Mouse (Mus musculus) liver, embryonic 14.5 days (tissue): ENCODE measurements at regions not wholly inside any gene's neighbourhood (a gene's known extent, or its start where the extent isn't known, plus 50 kb on each side); places are given as distances from the start of the nearest gene placed in this dataset.

Source experiments
- ATAC-seq: fragments of 200-750 bp; cut with Nextera tagmentation; 2 replicates; pipeline ENCODE4 v1.8.0; 2017; ENCODE audit warnings: moderate number of reproducible peaks, mild to moderate bottlenecking, moderate library complexity; ENCODE audit not compliant: insufficient read depth
- DNase-seq, 3 experiments: peaks; one replicate each; pipeline ENCODE4 v3.0.0-alpha.2; 2012 to 2013; ENCODE audit warnings: low read depth in 3 of 3, low spot score in 3 of 3
- H3K27ac ChIP-seq: fragments of 300-500 bp; sonication (generic); 2 replicates; pipeline ENCODE4 v1.5.1; 2014; ENCODE audit warnings: moderate library complexity, mild to moderate bottlenecking, control low read depth, inconsistent platforms
- H3K27me3 ChIP-seq: fragments of 300-500 bp; sonication (generic); 2 replicates; pipeline ENCODE4 v1.6.1; 2014; ENCODE audit warnings: mild to moderate bottlenecking, low read length, moderate library complexity; ENCODE audit not compliant: control insufficient read depth, insufficient read depth
- H3K36me3 ChIP-seq: fragments of 300-500 bp; sonication (generic); replicated peaks from 2 replicates; pipeline ENCODE4 v1.6.1; 2014; ENCODE audit warnings: low read depth; ENCODE audit not compliant: control insufficient read depth, insufficient read depth
- H3K4me1 ChIP-seq, 2 experiments: fragments of 200-500 bp in 1 of 2; fragments of 300-500 bp in 1 of 2; sonication (generic) in 1 of 2; replicated peaks; 2 replicates each; pipeline ENCODE4 v1.6.1; 2012 to 2014; ENCODE audit warnings: antibody characterized with exemption in 1 of 2, inconsistent platforms in 1 of 2, low read length in 1 of 2; ENCODE audit not compliant: control insufficient read depth in 2 of 2, insufficient read depth in 2 of 2
- H3K4me2 ChIP-seq: fragments of 300-500 bp; sonication (generic); 2 replicates; pipeline ENCODE4 v1.6.1; 2014; ENCODE audit warnings: low read depth, mild to moderate bottlenecking, control low read depth, moderate library complexity
- H3K4me3 ChIP-seq, 2 experiments: fragments of 200-500 bp in 1 of 2; fragments of 300-500 bp in 1 of 2; sonication (generic) in 1 of 2; 2 replicates each; pipeline ENCODE4 v1.5.1; 2012 to 2014; ENCODE audit warnings: low read depth in 2 of 2, low read length in 2 of 2, mild to moderate bottlenecking in 2 of 2, control low read depth in 1 of 2, inconsistent platforms in 1 of 2, moderate library complexity in 1 of 2; ENCODE audit not compliant: insufficient read depth in 1 of 2
- H3K9ac ChIP-seq: fragments of 300-500 bp; sonication (generic); replicated peaks from 2 replicates; pipeline ENCODE4 v1.6.1; 2014; ENCODE audit warnings: mild to moderate bottlenecking, control low read depth, moderate library complexity
- H3K9me3 ChIP-seq: fragments of 300-500 bp; sonication (generic); 2 replicates; pipeline ENCODE4 v1.6.1; 2016; ENCODE audit warnings: low read length, mixed read lengths; ENCODE audit not compliant: control insufficient read depth
- CTCF ChIP-seq: IDR thresholded peaks from 2 replicates; pipeline ENCODE4 v1.5.1; 2016; ENCODE audit warnings: antibody characterized with exemption, low read depth, control low read depth
- EP300 ChIP-seq: IDR thresholded peaks from 2 replicates; pipeline ENCODE4 v1.6.1; 2016; ENCODE audit warnings: antibody characterized with exemption, low read depth
- WGBS: fragments of 180-500 bp; shearing (Covaris S2); extraction: QIAGEN DNeasy Blood & Tissue Kit; methylation state at CpG from one replicate; pipeline ENCODE4 v1.1.7; 2014; ENCODE audit not compliant: insufficient replicate concordance; 5-methylcytosine and 5-hydroxymethylcytosine counted together

DNA sequence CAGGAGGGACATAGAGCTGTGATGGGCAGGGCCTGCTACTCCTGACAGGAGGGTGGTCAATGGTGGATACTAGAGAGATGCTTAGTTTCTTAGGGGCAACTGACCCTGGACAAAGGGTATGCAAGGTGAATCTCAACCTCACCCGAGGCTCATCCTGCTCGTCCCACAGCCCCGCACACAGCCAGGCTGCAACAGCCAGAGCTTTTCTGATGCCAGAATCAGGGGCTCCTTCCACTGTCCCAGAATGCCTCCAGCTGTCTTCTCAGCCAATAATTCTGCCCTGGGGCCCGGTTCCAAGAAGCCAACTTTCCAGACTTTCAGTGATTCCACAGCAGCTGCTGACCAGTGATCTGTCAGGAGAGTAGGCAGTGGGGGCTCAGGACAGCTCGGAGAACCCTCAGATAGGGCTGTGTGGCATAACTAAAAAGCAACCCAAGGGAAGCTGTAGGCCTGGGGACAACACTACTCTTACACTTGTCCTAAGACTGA lies 131.6 kb downstream of the Utp6 start:
- Histone ChIP-seq H3K9me3 (no peaks in the 10 kb centered on the region), H3K4me3 (no peak overlapping the region), H3K4me2 (no peak overlapping the region), H3K4me1 (0 out of 4 replicates have a peak, but pooled peaks cover 0 to 2% of the 10 kb centered on the region in 2 experiments), H3K36me3 (no peaks in the 10 kb centered on the region), H3K27me3 (no peaks in the 10 kb centered on the region), H3K27ac (no peak overlapping the region), H3K9ac (no peak overlapping the region)
- WGBS = 70% methylated on average over 5 of the region's 5 CpGs
- no peak for ATAC-seq
- no peak for DNase-seq
- TF ChIP-seq CTCF (no peak), EP300 (no peak)

- Histone ChIP-seq H3K4me2 (no peak overlapping the region), H3K4me3 (no peak overlapping the region), H3K27ac (no peak overlapping the region), H3K36me3 (no peaks in the 10 kb centered on the region), H3K9me3 (no peaks in the 10 kb centered on the region), H3K4me1 (no peaks in the 10 kb centered on the region), H3K27me3 (no peaks in the 10 kb centered on the region), H3K9ac (no peak overlapping the region)
- ATAC-seq = no peak
- WGBS = 55% methylated on average over 3 of the region's 3 CpGs
- DNase-seq = no peak
- no peak for TF ChIP-seq CTCF
- no peak for TF ChIP-seq EP300
Observed at GRCm38 (mm10) chr11:79827034-79827433, 135.2 kb downstream of the Utp6 start.

DNA sequence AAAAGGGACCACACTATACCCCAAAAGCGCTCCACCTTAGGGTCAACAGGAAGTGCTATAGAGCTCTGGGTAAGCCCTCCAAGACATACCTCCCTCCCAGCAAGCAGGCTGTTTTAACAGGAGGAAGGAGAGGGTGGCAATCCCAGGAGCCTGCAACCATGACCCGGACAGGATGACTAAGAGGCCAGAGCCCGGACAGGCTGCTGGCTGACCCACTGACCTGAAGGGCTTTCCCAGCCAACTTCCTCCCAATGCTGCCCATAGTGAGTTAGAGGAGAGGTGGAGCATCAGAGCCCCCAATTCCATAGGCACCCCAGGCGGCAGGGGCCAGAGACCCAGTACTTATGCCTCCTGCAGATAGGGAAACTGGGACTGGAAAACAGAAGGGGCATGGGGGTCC lies 136.3 kb downstream of the Utp6 start:
- Histone ChIP-seq H3K9ac (no peak overlapping the region), H3K27me3 (no peaks in the 10 kb centered on the region), H3K4me2 (no peak overlapping the region), H3K9me3 (no peaks in the 10 kb centered on the region), H3K4me3 (no peak overlapping the region), H3K36me3 (no peaks in the 10 kb centered on the region), H3K4me1 (no peaks in the 10 kb centered on the region), H3K27ac (no peak overlapping the region)
- WGBS = 57% methylated on average over 4 of the region's 4 CpGs
- ATAC-seq = no peak
- DNase-seq = no peak
- TF ChIP-seq CTCF (no peak), EP300 (no peak)

DNA sequence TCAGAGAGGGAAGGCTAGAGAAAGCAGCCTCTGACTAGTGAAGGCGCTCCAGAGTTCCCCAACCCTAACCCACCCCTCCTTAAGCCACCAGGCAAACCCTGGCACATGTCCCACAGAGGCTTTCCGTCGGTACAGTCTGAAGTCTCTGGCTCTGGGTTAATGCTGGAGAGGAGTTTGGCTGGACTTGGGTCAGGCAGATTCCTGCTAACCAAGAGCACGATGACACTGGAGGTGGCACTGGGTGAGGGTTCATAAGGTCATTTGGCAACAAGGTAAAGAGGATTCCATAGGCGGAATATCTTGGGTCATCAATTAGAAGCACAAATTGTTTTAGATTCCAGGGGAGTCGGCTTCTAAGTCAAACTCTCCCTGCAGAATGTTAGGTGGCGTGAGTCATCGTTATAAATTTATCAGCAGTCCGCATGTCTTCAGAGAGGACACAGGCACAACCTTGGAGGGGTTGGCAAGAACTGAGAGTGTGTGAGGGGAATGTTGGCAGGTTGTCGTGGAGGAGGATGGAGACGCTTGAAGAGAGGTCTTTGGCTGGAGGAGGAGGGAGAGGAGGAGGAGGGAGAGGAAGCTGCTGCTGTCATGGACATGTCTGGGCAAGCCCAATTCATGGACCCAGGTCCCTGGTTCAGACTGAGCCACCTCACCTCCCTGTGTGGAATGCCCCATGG lies 138.4 kb downstream of the Utp6 start:
- Histone ChIP-seq H3K9ac (no peak overlapping the region), H3K9me3 (no peaks in the 10 kb centered on the region), H3K4me2 (no peak overlapping the region), H3K27ac (no peak overlapping the region), H3K4me3 (no peak overlapping the region), H3K36me3 (no peaks in the 10 kb centered on the region), H3K27me3 (no peaks in the 10 kb centered on the region), H3K4me1 (no peaks in the 10 kb centered on the region)
- TF ChIP-seq CTCF (no peak), EP300 (no peak)
- WGBS = 66% methylated on average over 11 of the region's 11 CpGs
- ATAC-seq = no peak
- DNase-seq = no peak

DNA sequence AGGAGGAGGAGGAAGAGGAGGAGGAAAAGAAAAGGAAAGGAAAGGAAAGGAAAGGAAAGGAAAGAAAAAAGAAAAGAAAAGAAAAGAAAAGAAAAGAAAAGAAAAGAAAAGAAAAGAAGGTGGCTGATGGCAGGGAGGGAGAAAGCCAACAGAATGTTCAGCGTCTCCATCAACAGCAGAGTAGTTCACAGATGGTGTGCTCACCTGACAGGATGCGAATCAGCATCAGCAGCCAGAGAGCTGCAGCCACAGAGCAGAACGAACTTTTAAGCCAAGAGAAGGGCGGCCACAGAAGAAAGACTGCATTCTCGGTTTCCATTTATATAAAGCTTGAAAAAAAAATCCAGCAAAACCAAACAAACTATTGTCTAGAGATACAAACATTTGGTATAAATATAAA lies 140.2 kb downstream of the Utp6 start:
- Histone ChIP-seq H3K4me1 (no peaks in the 10 kb centered on the region), H3K9ac (no peak overlapping the region), H3K36me3 (no peaks in the 10 kb centered on the region), H3K27ac (no peak overlapping the region), H3K27me3 (no peaks in the 10 kb centered on the region), H3K4me3 (no peak overlapping the region), H3K9me3 (no peaks in the 10 kb centered on the region), H3K4me2 (no peak overlapping the region)
- DNase-seq = no peak
- WGBS = 64% methylated on average over 5 of the region's 5 CpGs
- no peak for TF ChIP-seq EP300
- TF ChIP-seq CTCF = no peak
- no peak for ATAC-seq
